Mouse (Mus musculus): Measurements from ENCODE around the gene Oat.

DNA sequence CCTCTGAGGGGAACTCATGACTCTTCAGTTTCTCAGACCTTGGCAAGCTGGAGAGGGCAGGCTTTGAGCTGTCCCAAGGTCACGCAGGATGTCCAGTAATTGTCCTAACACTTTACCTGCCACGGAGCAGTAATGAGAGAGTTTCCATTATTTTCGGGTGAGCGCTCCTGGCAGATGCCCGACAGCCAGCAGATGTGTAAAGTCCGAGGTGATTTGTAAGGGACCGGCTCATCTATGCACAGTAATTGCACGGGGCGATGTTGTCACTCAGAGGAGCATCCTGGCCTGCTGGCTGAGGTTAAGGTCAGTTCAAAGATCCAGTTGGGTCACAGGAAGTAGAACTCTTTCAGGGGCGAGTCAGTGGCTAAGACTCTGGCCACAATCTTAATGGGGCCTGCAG, 48.0 kb upstream of the Oat start:
- TF ChIP-seq CTCF (IDR thresholded peaks at IDR 0.05; ENCODE audit: control insufficient read depth, insufficient read depth, low read length), result no peak
- no peak for TF ChIP-seq POLR2A (IDR thresholded peaks at IDR 0.05; ENCODE audit: borderline replicate concordance, control insufficient read depth, low read depth, low read length)

Measured in bone marrow, adult 2 months (tissue).